ENCODE assay signal across 25 mouse cellular contexts in the genomic region with DNA sequence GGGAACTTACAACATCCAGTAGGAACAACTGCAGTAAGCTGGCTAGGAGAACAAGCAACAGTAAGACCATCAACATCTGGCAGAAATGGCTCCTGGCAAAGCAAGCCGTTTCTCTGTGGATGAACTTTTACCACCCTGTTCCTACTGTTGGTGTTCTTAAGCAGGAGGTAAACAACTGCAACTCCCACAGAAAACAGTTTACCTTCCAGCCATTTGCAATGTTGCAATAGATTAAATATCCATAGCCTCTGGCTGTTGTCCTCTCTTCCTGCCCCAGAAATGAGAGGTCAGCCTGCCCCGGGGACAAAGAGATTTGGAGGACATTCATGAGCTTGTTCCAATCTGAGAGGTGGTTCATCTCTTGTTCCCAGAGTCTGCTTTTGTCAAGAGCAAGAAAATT.
"Had no signal": no experiment of that assay in that cellular context is flagged by ENCODE, and none has a peak within 500 bp of the region (broad histone marks: within the 10 kb centered on the region; RNA-seq: fewer than 3 reads in every experiment).

No protein-coding gene starts in this region.

- H3K9ac ChIP-seq: heart, embryonic 12.5 days; hindbrain, embryonic 12.5 days; hindbrain, embryonic 14.5 days; intestine, embryonic 15.5 days; limb, embryonic 12.5 days had no signal

- H3K4me1 ChIP-seq: heart, embryonic 10.5 days; heart, embryonic 12.5 days; hindbrain, embryonic 10.5 days; hindbrain, embryonic 12.5 days; intestine, embryonic 15.5 days had no signal

- ATAC-seq: hindbrain, embryonic 16.5 days; inflammation-experienced regulatory T-cells, adult 6 months; intestine, embryonic 15.5 days; intestine, postnatal 0 days had no signal

- H3K27me3 ChIP-seq: heart, embryonic 12.5 days; hindbrain, embryonic 12.5 days; intestine, embryonic 15.5 days; limb, embryonic 12.5 days had no signal

- H3K9me3 ChIP-seq: heart, embryonic 10.5 days; heart, embryonic 12.5 days; hindbrain, embryonic 10.5 days; hindbrain, embryonic 12.5 days; intestine, embryonic 15.5 days; limb, embryonic 10.5 days; limb, embryonic 12.5 days had no signal

- H3K36me3 ChIP-seq: heart, embryonic 10.5 days; heart, embryonic 12.5 days; hindbrain, embryonic 10.5 days; hindbrain, embryonic 12.5 days; intestine, embryonic 15.5 days; limb, embryonic 10.5 days; limb, embryonic 12.5 days had no signal

- H3K4me3 ChIP-seq: gastrocnemius, adult 2 months; heart, adult 2 months; heart, embryonic 10.5 days; heart, embryonic 12.5 days; hindbrain, embryonic 10.5 days; hindbrain, embryonic 12.5 days; intestine, embryonic 15.5 days; layer of hippocampus, adult 2 months; left cerebral cortex, adult 2 months; limb, embryonic 10.5 days; limb, embryonic 12.5 days had no signal

- DNase-seq: gastrocnemius, adult 2 months; gastrocnemius, postnatal 10 days; gastrocnemius, postnatal 25 days; heart, adult 2 months; heart, postnatal 10 days; heart, postnatal 4 days; kidney, adult 18-20 months; kidney, adult 8-10 months; kidney, postnatal 10 days; kidney, postnatal 25 days; kidney, postnatal 4 days had no signal

- H3K27ac ChIP-seq: gastrocnemius, adult 2 months; heart, adult 2 months; heart, embryonic 10.5 days; hindbrain, embryonic 10.5 days; hindbrain, embryonic 12.5 days; hindbrain, embryonic 14.5 days; intestine, embryonic 15.5 days; layer of hippocampus, adult 2 months; left cerebral cortex, adult 2 months; limb, embryonic 10.5 days; limb, embryonic 12.5 days had no signal

- H3K4me2 ChIP-seq: heart, embryonic 12.5 days; hindbrain, embryonic 12.5 days; hindbrain, embryonic 14.5 days; intestine, embryonic 15.5 days; limb, embryonic 12.5 days; liver, embryonic 11.5 days had no signal
